Comparison of ENCODE assay signal across 9 mouse cellular contexts in the genomic region with DNA sequence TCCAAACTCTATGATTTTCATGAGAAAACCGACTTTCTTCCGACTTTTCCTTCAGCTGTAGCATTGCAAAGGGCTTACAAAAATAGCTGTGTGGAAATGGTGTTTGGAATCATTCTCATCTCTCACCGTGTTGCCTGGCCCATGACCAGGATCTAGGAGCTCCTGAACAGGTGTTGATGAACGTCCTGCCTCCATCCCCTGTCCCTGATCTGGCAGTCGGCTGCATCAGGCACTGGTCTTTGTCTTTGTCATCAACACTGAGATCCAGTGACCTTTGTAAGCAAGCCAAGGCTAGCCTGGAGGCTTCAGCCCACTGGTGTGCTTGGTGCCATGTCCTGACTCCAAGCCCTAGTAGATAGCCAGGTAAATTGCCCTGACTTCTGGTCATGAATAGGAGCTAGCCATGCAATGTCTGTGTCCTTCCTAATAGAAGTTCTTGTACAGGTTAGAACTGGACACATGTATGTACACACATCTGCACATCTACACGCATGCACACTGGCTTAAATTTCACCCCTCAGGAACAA. TPM values are rescaled to one million over a fixed set of nuclear protein-coding genes. Genes with fewer than 3 reads are reported as not detected.
A peak's percentile ranks its signal among the peaks of the same experiment; 100 is the strongest.
DNase-seq lines count a peak whose midpoint lies in the region; ATAC-seq and TF ChIP-seq lines count a peak whose summit lies in the region.
"Had no signal": no experiment of that assay in that cellular context is flagged by ENCODE, and none has a peak within 500 bp of the region (broad histone marks: within the 10 kb centered on the region; RNA-seq: fewer than 3 reads in every experiment).

No protein-coding gene starts in this region.

- H3K36me3 ChIP-seq in forebrain, embryonic 10.5 days (replicated peaks): peaks cover 55% of the 10 kb centered on the region
- H3K36me3 ChIP-seq in forebrain, embryonic 13.5 days (ENCODE audit: poor library complexity, severe bottlenecking): no peaks in the 10 kb centered on the region
- H3K36me3 ChIP-seq in kidney, postnatal 0 days (ENCODE audit: insufficient read depth, low read length): peaks cover 4% of the 10 kb centered on the region; the same call in 1 of the 2 replicates
- H3K36me3 ChIP-seq in kidney, adult 2 months (ENCODE audit: control insufficient read depth, insufficient read depth, low read length): no peaks in the 10 kb centered on the region
- peaks cover 84% of the 10 kb centered on the region for H3K36me3 ChIP-seq in embryonic facial prominence, embryonic 10.5 days (replicated peaks)
- H3K36me3 ChIP-seq in limb, embryonic 13.5 days: peaks cover 54% of the 10 kb centered on the region
- H3K36me3 ChIP-seq: forebrain, embryonic 15.5 days had no signal

- H3K27ac ChIP-seq in forebrain, embryonic 10.5 days: peak overlapping the region; percentile 85
- no peak overlapping the region; the same call in 1 of the 2 replicates for H3K27ac ChIP-seq in forebrain, embryonic 13.5 days
- H3K27ac ChIP-seq in kidney, postnatal 0 days: peak overlapping the region; percentile 84
- H3K27ac ChIP-seq in kidney, adult 2 months (ENCODE audit: insufficient read depth, low read depth, low read length): no peak overlapping the region
- H3K27ac ChIP-seq in embryonic facial prominence, embryonic 10.5 days (replicated peaks): peak overlapping the region; percentile 90
- H3K27ac ChIP-seq in limb, embryonic 13.5 days: peak overlapping the region; percentile 91

- TF ChIP-seq POLR2A in kidney, adult 2 months (IDR thresholded peaks at IDR 0.05; ENCODE audit: low read depth, low read length): no peak

- peaks cover 62% of the 10 kb centered on the region for H3K4me1 ChIP-seq in forebrain, embryonic 10.5 days
- H3K4me1 ChIP-seq in forebrain, embryonic 13.5 days: peaks cover 45% of the 10 kb centered on the region
- H3K4me1 ChIP-seq in kidney, postnatal 0 days (replicated peaks; ENCODE audit: insufficient read depth, low read length): peaks cover 54% of the 10 kb centered on the region
- peaks cover 11% of the 10 kb centered on the region for H3K4me1 ChIP-seq in kidney, adult 2 months (ENCODE audit: control insufficient read depth, insufficient read depth, low read length)
- peaks cover 55% of the 10 kb centered on the region for H3K4me1 ChIP-seq in embryonic facial prominence, embryonic 10.5 days
- peaks cover 94% of the 10 kb centered on the region for H3K4me1 ChIP-seq in limb, embryonic 13.5 days

- intact Hi-C loops in gastrocnemius, postnatal 36 days (cut with DNase I): no loop called here

- DNase-seq in forebrain, embryonic 10.5 days (ENCODE audit: extremely low spot score, low spot score): no peak
- no peak for DNase-seq in kidney, postnatal 0 days (ENCODE audit: low spot score)
- DNase-seq in kidney, adult 2 months: no peak
- no peak for DNase-seq in embryonic facial prominence, embryonic 10.5 days (ENCODE audit: low spot score)
- DNase-seq in gastrocnemius, postnatal 36 days: no peak
- no peak for DNase-seq in urinary bladder, postnatal 10 days (ENCODE audit: low spot score)

- no peaks in the 10 kb centered on the region for H3K27me3 ChIP-seq in forebrain, embryonic 10.5 days (ENCODE audit: poor library complexity, severe bottlenecking)
- no peaks in the 10 kb centered on the region for H3K27me3 ChIP-seq in forebrain, embryonic 13.5 days
- H3K27me3 ChIP-seq in kidney, postnatal 0 days (ENCODE audit: insufficient read depth, low read length): no peaks in the 10 kb centered on the region
- no peaks in the 10 kb centered on the region for H3K27me3 ChIP-seq in kidney, adult 2 months (replicated peaks; ENCODE audit: control insufficient read depth, insufficient read depth, low read length)
- H3K27me3 ChIP-seq in embryonic facial prominence, embryonic 10.5 days (replicated peaks; ENCODE audit: low read depth, poor library complexity, severe bottlenecking): no peaks in the 10 kb centered on the region
- H3K27me3 ChIP-seq in limb, embryonic 13.5 days: no peaks in the 10 kb centered on the region
- H3K27me3 ChIP-seq: forebrain, embryonic 15.5 days had no signal

- H3K9ac ChIP-seq in forebrain, embryonic 13.5 days: no peak overlapping the region
- no peak overlapping the region for H3K9ac ChIP-seq in kidney, postnatal 0 days (ENCODE audit: low read depth, low read length)
- no peak overlapping the region for H3K9ac ChIP-seq in limb, embryonic 13.5 days

- H3K4me2 ChIP-seq in forebrain, embryonic 13.5 days: no peak overlapping the region
- no peak overlapping the region for H3K4me2 ChIP-seq in kidney, postnatal 0 days (ENCODE audit: low read length)
- H3K4me2 ChIP-seq in limb, embryonic 13.5 days (replicated peaks): peak overlapping the region; percentile 46
- H3K4me2 ChIP-seq: forebrain, embryonic 15.5 days had no signal

- no peak for ATAC-seq in forebrain, embryonic 13.5 days
- no peak for ATAC-seq in kidney, postnatal 0 days (replicated peaks; ENCODE audit: low FRiP score, low read depth)
- ATAC-seq in limb, embryonic 13.5 days (ENCODE audit: low FRiP score, low read depth): no peak

- WGBS in forebrain, embryonic 10.5 days: 88% methylated on average over 6 of the region's 6 CpGs
- 82% methylated on average over 6 of the region's 6 CpGs for WGBS in forebrain, embryonic 13.5 days
- 76% methylated on average over 6 of the region's 6 CpGs for WGBS in kidney, postnatal 0 days
- 73% methylated on average over 6 of the region's 6 CpGs for WGBS in kidney, adult 2 months
- 84% methylated on average over 6 of the region's 6 CpGs for WGBS in embryonic facial prominence, embryonic 10.5 days
- WGBS in limb, embryonic 13.5 days: 75% methylated on average over 6 of the region's 6 CpGs

- no peak overlapping the region for H3K4me3 ChIP-seq in forebrain, embryonic 10.5 days
- H3K4me3 ChIP-seq in forebrain, embryonic 13.5 days: no peak overlapping the region
- H3K4me3 ChIP-seq in kidney, postnatal 0 days (replicated peaks; ENCODE audit: low read depth, low read length): no peak overlapping the region
- H3K4me3 ChIP-seq in kidney, adult 2 months (ENCODE audit: insufficient read depth, low read depth, low read length): no peak overlapping the region
- no peak overlapping the region for H3K4me3 ChIP-seq in embryonic facial prominence, embryonic 10.5 days
- H3K4me3 ChIP-seq in limb, embryonic 13.5 days: no peak overlapping the region
- H3K4me3 ChIP-seq: forebrain, embryonic 15.5 days had no signal

- H3K9me3 ChIP-seq in forebrain, embryonic 10.5 days: no peaks in the 10 kb centered on the region
- no peaks in the 10 kb centered on the region for H3K9me3 ChIP-seq in forebrain, embryonic 13.5 days (replicated peaks)
- no peaks in the 10 kb centered on the region for H3K9me3 ChIP-seq in kidney, postnatal 0 days (replicated peaks; ENCODE audit: low read length)
- H3K9me3 ChIP-seq in embryonic facial prominence, embryonic 10.5 days: no peaks in the 10 kb centered on the region
- no peaks in the 10 kb centered on the region for H3K9me3 ChIP-seq in limb, embryonic 13.5 days
- H3K9me3 ChIP-seq: forebrain, embryonic 15.5 days had no signal

- TF ChIP-seq CTCF in kidney, postnatal 0 days (IDR thresholded peaks at IDR 0.05; ENCODE audit: low read depth): no peak
- no peak for TF ChIP-seq CTCF in kidney, adult 2 months (conservative IDR thresholded peaks at IDR 0.05; ENCODE audit: insufficient read depth, insufficient read length, low read depth, low read length)

RNA-seq across cellular contexts. Expression of gene Fstl1, which starts 12.8 kb away (rescaled TPM):
- polyA plus RNA-seq in forebrain, embryonic 10.5 days (2016; fragmentation: Nextera tagmentation; extraction: Ambion mirVana): 140 and 143 TPM in 2 replicates
- 81.8 and 82.7 TPM in 2 replicates for polyA plus RNA-seq in forebrain, embryonic 13.5 days (2015; fragmentation: Nextera tagmentation; extraction: Ambion mirVana)
- 641 and 681 TPM in 2 replicates for polyA plus RNA-seq in kidney, postnatal 0 days (2015; fragmentation: Nextera tagmentation; extraction: Ambion mirVana)
- 21.3 and 25.8 TPM in 2 replicates for polyA plus RNA-seq in kidney, adult 2 months (2012; rRNA removed)
- polyA plus RNA-seq in embryonic facial prominence, embryonic 10.5 days (2016; fragmentation: Nextera tagmentation; extraction: Ambion mirVana): 192 and 210 TPM in 2 replicates
- 714 and 731 TPM in 2 replicates for polyA plus RNA-seq in limb, embryonic 13.5 days (2015; fragmentation: Nextera tagmentation; extraction: Ambion mirVana)
- total RNA-seq in gastrocnemius, postnatal 36 days (2021): 10 to 100 TPM; 60.2 to 70.4 TPM

Comparison
In these comparisons a context has a peak if more than half of its experiments do, and no peak if none do; other contexts are left out.
1. H3K27ac ChIP-seq: peak in forebrain, embryonic 10.5 days (single experiment), kidney, postnatal 0 days (single experiment), embryonic facial prominence, embryonic 10.5 days (single experiment) and limb, embryonic 13.5 days (single experiment); none in forebrain, embryonic 13.5 days (single experiment) and kidney, adult 2 months (single experiment).